In the genomic region with DNA sequence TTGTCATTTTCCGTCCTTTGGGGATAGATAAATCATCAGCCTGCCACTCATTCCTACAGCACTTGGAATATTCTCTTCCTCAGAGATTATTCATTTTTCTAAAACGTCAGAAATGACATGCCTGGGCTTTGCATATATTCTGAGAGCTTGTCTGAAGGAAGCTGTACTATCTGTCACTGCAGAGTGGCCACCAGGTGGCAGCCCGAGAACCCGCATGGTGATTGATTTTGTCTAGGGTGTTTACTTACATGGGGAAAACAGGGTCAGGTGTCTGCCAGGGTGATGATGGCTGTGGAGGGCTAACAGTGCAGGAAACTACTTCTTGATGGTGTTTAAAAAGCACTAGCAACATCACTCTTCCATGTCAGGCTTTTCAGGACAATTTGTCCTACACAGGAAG, we compare ENCODE assay signal across 9 mouse cellular contexts.
DNase-seq lines count a peak whose midpoint lies in the region; ATAC-seq and TF ChIP-seq lines count a peak whose summit lies in the region.
"Had no signal": no experiment of that assay in that cellular context is flagged by ENCODE, and none has a peak within 500 bp of the region (broad histone marks: within the 10 kb centered on the region; RNA-seq: fewer than 3 reads in every experiment).

No protein-coding gene starts in this region.

- no peaks in the 10 kb centered on the region for H3K9me3 ChIP-seq in embryonic facial prominence, embryonic 11.5 days (replicated peaks; ENCODE audit: control insufficient read depth, low read length)
- H3K9me3 ChIP-seq: limb, embryonic 12.5 days had no signal

- no peaks in the 10 kb centered on the region for H3K4me1 ChIP-seq in embryonic facial prominence, embryonic 11.5 days (ENCODE audit: control insufficient read depth, insufficient read depth, low read length)
- H3K4me1 ChIP-seq in small intestine, adult 2 months (ENCODE audit: control insufficient read depth, insufficient read depth, insufficient read length, low read length): no peaks in the 10 kb centered on the region
- H3K4me1 ChIP-seq: limb, embryonic 12.5 days had no signal

- no peak overlapping the region for H3K4me2 ChIP-seq in embryonic facial prominence, embryonic 11.5 days (ENCODE audit: low read depth, low read length)
- H3K4me2 ChIP-seq: limb, embryonic 12.5 days had no signal

- TF ChIP-seq POLR2A in small intestine, adult 2 months (IDR thresholded peaks at IDR 0.05; ENCODE audit: low read depth, low read length): no peak

- WGBS in embryonic facial prominence, embryonic 11.5 days: 17% methylated on average over 4 of the region's 4 CpGs
- WGBS in small intestine, adult 2 months: 12% methylated on average over 4 of the region's 4 CpGs

- H3K27ac ChIP-seq in embryonic facial prominence, embryonic 11.5 days (replicated peaks; ENCODE audit: low read depth, low read length): no peak overlapping the region
- no peak overlapping the region for H3K27ac ChIP-seq in small intestine, adult 2 months (ENCODE audit: insufficient read depth, low read depth, low read length)
- H3K27ac ChIP-seq: limb, embryonic 12.5 days had no signal

- no peak overlapping the region for H3K4me3 ChIP-seq in embryonic facial prominence, embryonic 11.5 days (ENCODE audit: low read depth, low read length)
- no peak overlapping the region for H3K4me3 ChIP-seq in small intestine, adult 2 months (ENCODE audit: low read depth, low read length)
- H3K4me3 ChIP-seq: limb, embryonic 12.5 days had no signal

- DNase-seq in ES-CJ7 (ENCODE audit: low read depth, low spot score): peak; percentile 42
- peak; percentile 73 for DNase-seq in adrenal gland, postnatal 10 days
- peak; percentile 68 for DNase-seq in embryonic facial prominence, embryonic 11.5 days (ENCODE audit: low spot score)
- DNase-seq in heart, postnatal 4 days: peak; percentile 75
- DNase-seq in layer of hippocampus, postnatal 25 days (ENCODE audit: extremely low spot score in 1 of 2, low spot score in 1 of 2): peak; percentile 36 to 74

- H3K36me3 ChIP-seq in embryonic facial prominence, embryonic 11.5 days (replicated peaks; ENCODE audit: control insufficient read depth, insufficient read depth, low read depth, low read length): no peaks in the 10 kb centered on the region
- no peaks in the 10 kb centered on the region for H3K36me3 ChIP-seq in small intestine, adult 2 months (ENCODE audit: control insufficient read depth, insufficient read depth, low read length)
- H3K36me3 ChIP-seq: limb, embryonic 12.5 days had no signal

- TF ChIP-seq CTCF in small intestine, adult 2 months (IDR thresholded peaks at IDR 0.05; ENCODE audit: extremely low read depth, insufficient read length, insufficient replicate concordance, low read depth, low read length): peak; percentile 66; the same call in 1 of the 2 replicates

- ATAC-seq in embryonic facial prominence, embryonic 11.5 days (replicated peaks; ENCODE audit: insufficient number of reproducible peaks, low FRiP score, low TSS enrichment, low read depth): no peak
- ATAC-seq in megakaryocyte-erythroid progenitor cell, adult 5-6 weeks (replicated peaks; ENCODE audit: low FRiP score, low TSS enrichment, poor library complexity, severe bottlenecking): peak; percentile 63; the same call in 1 of the 2 replicates
- ATAC-seq in erythroid progenitor cell, adult 5-6 weeks (replicated peaks; ENCODE audit: low FRiP score, poor library complexity, severe bottlenecking): no peak

- no peaks in the 10 kb centered on the region for H3K27me3 ChIP-seq in embryonic facial prominence, embryonic 11.5 days (ENCODE audit: control insufficient read depth, insufficient read depth, low read length)
- no peaks in the 10 kb centered on the region for H3K27me3 ChIP-seq in small intestine, adult 2 months (ENCODE audit: control insufficient read depth, insufficient read depth, low read length)
- H3K27me3 ChIP-seq: limb, embryonic 12.5 days had no signal

- no peak overlapping the region for H3K9ac ChIP-seq in embryonic facial prominence, embryonic 11.5 days (replicated peaks; ENCODE audit: low read length)
- H3K9ac ChIP-seq: limb, embryonic 12.5 days had no signal
